9 mouse cellular contexts compared by ENCODE assay signal in the genomic region with DNA sequence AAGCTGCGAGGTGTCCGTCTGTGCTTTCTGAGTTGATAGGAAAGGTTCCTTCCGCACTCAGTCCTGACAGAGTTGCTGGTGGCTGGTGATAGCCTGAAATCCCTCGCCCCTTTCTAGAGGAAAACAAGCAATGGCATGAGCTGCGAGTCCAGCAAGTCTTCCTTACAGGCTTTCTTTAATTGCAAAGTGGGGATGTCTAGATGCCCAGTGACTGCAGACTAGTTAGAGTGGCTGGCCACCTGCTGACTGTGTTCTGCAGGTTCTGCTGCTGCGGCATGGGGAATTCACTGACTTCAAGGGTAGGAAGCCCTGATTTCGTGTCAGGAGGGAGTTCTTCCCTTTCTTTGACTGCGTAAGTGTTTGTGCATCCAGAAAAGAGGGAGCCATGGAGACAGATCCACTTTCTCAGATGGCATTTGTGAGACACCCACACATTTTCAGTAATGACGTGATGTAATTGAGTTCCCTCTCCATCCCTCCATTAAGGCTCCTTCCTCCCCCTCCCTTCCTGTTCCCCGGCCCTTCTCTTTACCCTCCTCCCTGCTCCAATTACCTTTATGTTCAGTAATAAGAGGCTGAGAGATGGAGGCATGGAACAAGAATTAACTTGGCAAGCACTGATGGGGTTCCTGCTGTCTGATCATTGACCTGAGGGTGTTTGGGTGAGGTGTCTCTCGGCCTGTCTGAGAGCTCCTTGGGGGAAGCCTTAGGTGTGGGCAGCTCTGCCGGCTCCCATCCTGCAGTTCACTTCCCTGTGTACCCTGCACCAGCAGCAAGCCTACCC. TPM values are rescaled to one million over a fixed set of nuclear protein-coding genes. Genes with fewer than 3 reads are reported as not detected.
DNase-seq lines count a peak whose midpoint lies in the region; ATAC-seq and TF ChIP-seq lines count a peak whose summit lies in the region.
"Had no signal": no experiment of that assay in that cellular context is flagged by ENCODE, and none has a peak within 500 bp of the region (broad histone marks: within the 10 kb centered on the region; RNA-seq: fewer than 3 reads in every experiment).

No protein-coding gene starts in this region.

- no peaks in the 10 kb centered on the region for H3K4me1 ChIP-seq in lung, embryonic 16.5 days (replicated peaks; ENCODE audit: control insufficient read depth, insufficient read depth, low read length)
- peaks cover 14% of the 10 kb centered on the region for H3K4me1 ChIP-seq in heart, embryonic 15.5 days (replicated peaks)
- H3K4me1 ChIP-seq in liver, postnatal 0 days (ENCODE audit: insufficient read depth), result no peaks in the 10 kb centered on the region; the same call in 1 of the 2 replicates

- H3K27me3 ChIP-seq in lung, embryonic 16.5 days (ENCODE audit: control insufficient read depth, insufficient read depth, low read depth, low read length), result no peaks in the 10 kb centered on the region
- no peaks in the 10 kb centered on the region for H3K27me3 ChIP-seq in heart, embryonic 15.5 days
- no peaks in the 10 kb centered on the region for H3K27me3 ChIP-seq in liver, postnatal 0 days (ENCODE audit: insufficient read depth, low read length)
- H3K27me3 ChIP-seq: megakaryocyte, embryonic 14.5 days had no signal

- WGBS in lung, embryonic 16.5 days, result 67% methylated on average over 12 of the region's 12 CpGs
- 67% methylated on average over 12 of the region's 12 CpGs for WGBS in heart, embryonic 15.5 days
- 80% methylated on average over 12 of the region's 12 CpGs for WGBS in liver, postnatal 0 days (ENCODE audit: insufficient replicate concordance)

- H3K4me2 ChIP-seq in lung, embryonic 16.5 days (ENCODE audit: low read depth, low read length), result no peak overlapping the region
- no peak overlapping the region; the same call in 1 of the 2 replicates for H3K4me2 ChIP-seq in heart, embryonic 15.5 days
- no peak overlapping the region for H3K4me2 ChIP-seq in liver, postnatal 0 days (ENCODE audit: low read depth, low read length)

- no peak overlapping the region for H3K27ac ChIP-seq in lung, embryonic 16.5 days (ENCODE audit: low read length)
- H3K27ac ChIP-seq in heart, embryonic 15.5 days, result peak overlapping the region; percentile 70
- H3K27ac ChIP-seq in liver, postnatal 0 days (ENCODE audit: low read depth), result no peak overlapping the region

- H3K4me3 ChIP-seq in lung, embryonic 16.5 days (ENCODE audit: low read length), result no peak overlapping the region
- H3K4me3 ChIP-seq in heart, embryonic 15.5 days, result no peak overlapping the region
- H3K4me3 ChIP-seq in liver, postnatal 0 days (ENCODE audit: low read depth, low read length), result no peak overlapping the region
- H3K4me3 ChIP-seq: megakaryocyte, embryonic 14.5 days had no signal

- ATAC-seq in lung, embryonic 16.5 days (ENCODE audit: low read depth), result 0 out of 2 replicates have a peak, but pooled peaks have one; percentile 7
- ATAC-seq in heart, embryonic 15.5 days (replicated peaks; ENCODE audit: insufficient number of reproducible peaks, insufficient read depth, low FRiP score, low read depth), result peak; percentile 12; the same call in 1 of the 2 replicates
- ATAC-seq in liver, postnatal 0 days, result no peak

- H3K9me3 ChIP-seq in lung, embryonic 16.5 days (ENCODE audit: control insufficient read depth, low read length), result no peaks in the 10 kb centered on the region
- H3K9me3 ChIP-seq in heart, embryonic 15.5 days (replicated peaks), result no peaks in the 10 kb centered on the region
- no peaks in the 10 kb centered on the region for H3K9me3 ChIP-seq in liver, postnatal 0 days (ENCODE audit: low read length)
- H3K9me3 ChIP-seq: megakaryocyte, embryonic 14.5 days had no signal

- no peak overlapping the region for H3K9ac ChIP-seq in lung, embryonic 16.5 days (ENCODE audit: low read length)
- no peak overlapping the region for H3K9ac ChIP-seq in heart, embryonic 15.5 days
- no peak overlapping the region for H3K9ac ChIP-seq in liver, postnatal 0 days (replicated peaks)

- no peak for DNase-seq in lung, postnatal 4 days
- DNase-seq in layer of hippocampus, adult 9-11 months, result peak; percentile 82
- peak; percentile 65 for DNase-seq in right cerebral cortex, postnatal 25 days
- DNase-seq in liver, postnatal 0 days, result no peak
- no peak for DNase-seq in urinary bladder, postnatal 4 days (ENCODE audit: low spot score in 2 of 2)
- DNase-seq in adrenal gland, postnatal 36 days, result no peak

- peaks cover 4% of the 10 kb centered on the region; the same call in 1 of the 2 replicates for H3K36me3 ChIP-seq in lung, embryonic 16.5 days (ENCODE audit: control insufficient read depth, insufficient read depth, low read length)
- peaks cover 21% of the 10 kb centered on the region for H3K36me3 ChIP-seq in heart, embryonic 15.5 days
- peaks cover 9% of the 10 kb centered on the region for H3K36me3 ChIP-seq in liver, postnatal 0 days (replicated peaks; ENCODE audit: insufficient read depth, low read length)

- no peak for TF ChIP-seq EP300 in liver, postnatal 0 days (IDR thresholded peaks at IDR 0.05; ENCODE audit: low read depth)

- TF ChIP-seq CTCF in liver, postnatal 0 days (IDR thresholded peaks at IDR 0.05; ENCODE audit: low read depth), result no peak

RNA-seq across cellular contexts. Expression of a gene that starts 12.5 kb away (rescaled TPM):
- 45.7 and 47.0 TPM in 2 replicates for polyA plus RNA-seq in lung, embryonic 16.5 days (2015; fragmentation: Nextera tagmentation; extraction: Ambion mirVana)
- 41.3 and 41.5 TPM in 2 replicates for polyA plus RNA-seq in heart, embryonic 15.5 days (2015; fragmentation: Nextera tagmentation; extraction: Ambion mirVana)
- 21.5 and 22.1 TPM in 2 replicates for polyA plus RNA-seq in liver, postnatal 0 days (2015; fragmentation: Nextera tagmentation; extraction: Ambion mirVana)
- total RNA-seq in adrenal gland, postnatal 36 days (2021), result 10 to 100 TPM; 58.8 to 76.2 TPM

RNA-seq across cellular contexts. Expression of a gene that starts 12.5 kb away (rescaled TPM):
- 50.2 and 50.7 TPM in 2 replicates for polyA plus RNA-seq in lung, embryonic 16.5 days (2015; fragmentation: Nextera tagmentation; extraction: Ambion mirVana)
- 36.2 and 39.9 TPM in 2 replicates for polyA plus RNA-seq in heart, embryonic 15.5 days (2015; fragmentation: Nextera tagmentation; extraction: Ambion mirVana)
- polyA plus RNA-seq in liver, postnatal 0 days (2015; fragmentation: Nextera tagmentation; extraction: Ambion mirVana), result 16.7 TPM in 2 replicates
- total RNA-seq in adrenal gland, postnatal 36 days (2021), result 10 to 100 TPM; 37.2 to 39.8 TPM

RNA-seq across cellular contexts. Expression of a gene that starts 33.1 kb away (rescaled TPM):
- polyA plus RNA-seq in lung, embryonic 16.5 days (2015; fragmentation: Nextera tagmentation; extraction: Ambion mirVana), result 82.4 and 86.9 TPM in 2 replicates
- polyA plus RNA-seq in heart, embryonic 15.5 days (2015; fragmentation: Nextera tagmentation; extraction: Ambion mirVana), result 105 and 126 TPM in 2 replicates
- 9.6 and 10.7 TPM in 2 replicates for polyA plus RNA-seq in liver, postnatal 0 days (2015; fragmentation: Nextera tagmentation; extraction: Ambion mirVana)
- 100 to 1,000 TPM in 1 of 2 experiments, 10 to 100 TPM in 1; 94.0 to 130 TPM for total RNA-seq in adrenal gland, postnatal 36 days (2021)

RNA-seq across cellular contexts. Expression of a gene that starts 47.6 kb away (rescaled TPM):
- 7.0 and 7.2 TPM in 2 replicates for polyA plus RNA-seq in lung, embryonic 16.5 days (2015; fragmentation: Nextera tagmentation; extraction: Ambion mirVana)
- polyA plus RNA-seq in heart, embryonic 15.5 days (2015; fragmentation: Nextera tagmentation; extraction: Ambion mirVana), result 6.1 and 9.0 TPM in 2 replicates
- polyA plus RNA-seq in liver, postnatal 0 days (2015; fragmentation: Nextera tagmentation; extraction: Ambion mirVana), result 4.3 and 5.7 TPM in 2 replicates
- 10 to 100 TPM; 15.7 to 18.6 TPM for total RNA-seq in adrenal gland, postnatal 36 days (2021)

RNA-seq across cellular contexts. Expression of a gene that starts 53.4 kb away (rescaled TPM):
- polyA plus RNA-seq in lung, embryonic 16.5 days (2015; fragmentation: Nextera tagmentation; extraction: Ambion mirVana), result 210 and 218 TPM in 2 replicates
- 315 and 319 TPM in 2 replicates for polyA plus RNA-seq in heart, embryonic 15.5 days (2015; fragmentation: Nextera tagmentation; extraction: Ambion mirVana)
- 28.1 and 32.7 TPM in 2 replicates for polyA plus RNA-seq in liver, postnatal 0 days (2015; fragmentation: Nextera tagmentation; extraction: Ambion mirVana)
- total RNA-seq in adrenal gland, postnatal 36 days (2021), result 10 to 100 TPM; 34.2 to 53.4 TPM

Comparison
In these comparisons a context has a peak if more than half of its experiments do, and no peak if none do; other contexts are left out.
1. DNase-seq: peak in layer of hippocampus, adult 9-11 months (single experiment) and right cerebral cortex, postnatal 25 days (single experiment); none in lung, postnatal 4 days (0 of 2), liver, postnatal 0 days (single experiment), urinary bladder, postnatal 4 days (0 of 2) and adrenal gland, postnatal 36 days (0 of 2).